Mouse (Mus musculus): Measurements from ENCODE around the gene Matn4.

GRCm38 (mm10) chr2:164421306-164421705, 16.3 kb upstream of the Matn4 start:
- TF ChIP-seq CTCF (IDR thresholded peaks at IDR 0.05) (no peak), EP300 (IDR thresholded peaks at IDR 0.05; ENCODE audit: insufficient read depth, low read depth, low read length) (no peak), POLR2A (IDR thresholded peaks at IDR 0.05; ENCODE audit: insufficient read depth, low read depth, low read length) (no peak)

Data from heart, adult 2 months (tissue).